Mouse (Mus musculus) embryonic facial prominence, embryonic 12.5 days (tissue): ENCODE results near the gene Slamf9. TPM values are rescaled to one million over a fixed set of nuclear protein-coding genes. Genes with fewer than 3 reads are reported as not detected.

Experiments
- ATAC-seq: fragments of 200-750 bp; cut with Nextera tagmentation; 2 replicates; pipeline ENCODE4 v1.8.0; 2017; ENCODE audit not compliant: insufficient number of reproducible peaks, insufficient read depth, low FRiP score, low TSS enrichment
- H3K27ac ChIP-seq: fragments of 300-500 bp; sonication (generic); 2 replicates; pipeline ENCODE4 v1.5.1; 2016; ENCODE audit warnings: mild to moderate bottlenecking
- H3K27me3 ChIP-seq: fragments of 300-500 bp; sonication (generic); 2 replicates; pipeline ENCODE4 v1.6.1; 2016; ENCODE audit warnings: mild to moderate bottlenecking, moderate library complexity
- H3K36me3 ChIP-seq: fragments of 300-500 bp; sonication (generic); 2 replicates; pipeline ENCODE4 v1.6.1; 2016; ENCODE audit warnings: mild to moderate bottlenecking
- H3K4me1 ChIP-seq: fragments of 300-500 bp; sonication (generic); 2 replicates; pipeline ENCODE4 v1.6.1; 2016
- H3K4me2 ChIP-seq: fragments of 300-500 bp; sonication (generic); replicated peaks from 2 replicates; pipeline ENCODE4 v1.6.1; 2016; ENCODE audit warnings: mild to moderate bottlenecking, moderate library complexity
- H3K4me3 ChIP-seq: fragments of 300-500 bp; sonication (generic); 2 replicates; pipeline ENCODE4 v1.5.1; 2016; ENCODE audit warnings: mild to moderate bottlenecking
- H3K9ac ChIP-seq: fragments of 300-500 bp; sonication (generic); 2 replicates; pipeline ENCODE4 v1.6.1; 2016; ENCODE audit warnings: mild to moderate bottlenecking, moderate library complexity
- H3K9me3 ChIP-seq: fragments of 300-500 bp; sonication (generic); 2 replicates; pipeline ENCODE4 v1.6.1; 2016; ENCODE audit warnings: mild to moderate bottlenecking, moderate library complexity
- WGBS: fragments of 180-500 bp; shearing (Covaris S2); methylation state at CpG from one replicate; pipeline ENCODE4 v1.1.7; 2016; 5-methylcytosine and 5-hydroxymethylcytosine counted together
- polyA plus RNA-seq: library from polyadenylated mRNA; unstranded; fragments of >200 nt; fragmentation: Nextera tagmentation; extraction: Ambion mirVana; gene quantifications from 2 replicates; pipeline ENCODE4 v1.2.1, GENCODE M21; 2016

Gene Slamf9
- polyA plus RNA-seq, 1 experiment from 2014 or later = 0.41 TPM

DNA sequence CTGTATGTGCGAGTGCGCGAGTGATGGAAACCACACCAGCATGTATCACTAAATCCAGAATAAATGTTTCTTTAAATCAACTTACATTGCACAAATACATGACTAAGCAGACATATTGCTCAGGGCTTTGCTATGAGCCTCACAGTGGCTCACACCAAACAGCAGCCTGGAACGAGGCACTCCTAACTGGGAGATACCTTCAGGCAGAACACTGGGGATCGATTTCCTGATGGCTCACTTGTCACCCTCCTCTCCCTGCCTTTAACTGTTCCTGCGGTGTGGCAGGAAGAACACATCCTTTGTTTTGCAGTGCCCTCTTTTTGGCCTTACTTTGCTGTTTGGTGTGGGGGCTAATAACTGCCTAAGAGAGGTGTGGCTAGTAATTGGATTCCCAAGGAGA lies 44.5 kb downstream of the Slamf9 start:
- peaks cover 10% of the 10 kb centered on the region; the same call in 1 of the 2 replicates for H3K4me1 ChIP-seq
- no peak overlapping the region for H3K27ac ChIP-seq
- WGBS = 52% methylated on average over 6 of the region's 6 CpGs
- H3K9ac ChIP-seq = no peak overlapping the region
- no peak overlapping the region for H3K4me3 ChIP-seq
- no peaks in the 10 kb centered on the region for H3K27me3 ChIP-seq
- no peaks in the 10 kb centered on the region for H3K9me3 ChIP-seq
- H3K36me3 ChIP-seq = no peaks in the 10 kb centered on the region
- no peak for ATAC-seq
- no peak overlapping the region for H3K4me2 ChIP-seq

- peaks cover 10% of the 10 kb centered on the region; the same call in 1 of the 2 replicates for H3K4me1 ChIP-seq
- H3K9me3 ChIP-seq = no peaks in the 10 kb centered on the region
- no peak within 1 kb of the TSS for H3K27ac ChIP-seq
- peak; percentile 81 for ATAC-seq
- H3K9ac ChIP-seq = no peak within 1 kb of the TSS
- peak within 1 kb of the TSS; percentile 27 for H3K4me3 ChIP-seq
- no peaks in the 10 kb centered on the region for H3K27me3 ChIP-seq
- H3K36me3 ChIP-seq = no peaks in the 10 kb centered on the region
- peak within 1 kb of the TSS; percentile 57 for H3K4me2 ChIP-seq
- 3% methylated on average over 28 of the region's 28 CpGs for WGBS
Measured at GRCm38 (mm10) chr1:172520576-172521440, 45.6 kb downstream of the Slamf9 start, which contains the start of gene Cfap45. Cfap45 (plus strand) TSS chr1:172520801.

DNA sequence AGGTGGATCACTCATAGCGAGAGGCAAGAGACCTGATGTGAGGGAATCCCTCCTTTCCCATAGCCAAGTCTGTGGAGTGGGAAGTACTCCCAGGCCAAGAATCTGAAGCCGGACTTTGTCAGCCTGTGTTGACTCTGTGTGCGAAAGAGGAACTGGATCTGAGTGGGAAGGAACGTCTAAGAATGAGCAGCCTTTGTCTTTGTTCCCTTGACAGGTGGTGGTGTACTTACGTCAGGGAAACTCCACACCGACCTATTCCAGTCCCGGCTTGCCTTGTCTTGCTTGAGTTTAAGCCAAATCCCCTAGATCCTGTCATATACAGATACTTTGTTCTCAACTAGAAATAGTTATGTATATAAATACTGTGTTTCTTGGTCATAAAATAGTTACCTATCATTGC lies 47.4 kb downstream of the Slamf9 start:
- Histone ChIP-seq H3K4me1 (peaks cover 10% of the 10 kb centered on the region; the same call in 1 of the 2 replicates), H3K27me3 (peaks cover 4% of the 10 kb centered on the region; the same call in 1 of the 2 replicates), H3K4me3 (no peak overlapping the region), H3K4me2 (no peak overlapping the region), H3K9ac (no peak overlapping the region), H3K36me3 (no peaks in the 10 kb centered on the region), H3K9me3 (no peaks in the 10 kb centered on the region), H3K27ac (no peak overlapping the region)
- no peak for ATAC-seq
- 62% methylated on average over 7 of the region's 7 CpGs for WGBS

DNA sequence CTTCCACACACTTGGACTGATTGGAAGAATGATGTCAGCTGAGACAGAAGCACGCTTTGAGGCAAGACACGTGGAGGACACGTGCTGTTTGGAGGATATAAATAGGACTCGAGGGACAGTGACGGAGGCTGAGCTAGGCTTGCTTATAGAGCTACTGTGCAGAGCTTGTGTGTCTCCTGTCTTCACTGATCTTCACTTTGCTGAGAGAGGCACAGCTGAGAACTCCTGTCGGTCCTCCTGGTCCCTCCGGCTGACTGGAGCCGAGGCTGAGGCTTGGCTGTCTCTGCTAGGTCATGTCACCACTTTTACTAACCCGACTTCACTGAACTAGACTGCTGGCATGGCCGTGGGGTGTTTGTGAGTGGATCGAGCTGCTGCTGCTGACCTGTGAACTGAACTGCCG lies 48.5 kb downstream of the Slamf9 start:
- 53% methylated on average over 12 of the region's 12 CpGs for WGBS

DNA sequence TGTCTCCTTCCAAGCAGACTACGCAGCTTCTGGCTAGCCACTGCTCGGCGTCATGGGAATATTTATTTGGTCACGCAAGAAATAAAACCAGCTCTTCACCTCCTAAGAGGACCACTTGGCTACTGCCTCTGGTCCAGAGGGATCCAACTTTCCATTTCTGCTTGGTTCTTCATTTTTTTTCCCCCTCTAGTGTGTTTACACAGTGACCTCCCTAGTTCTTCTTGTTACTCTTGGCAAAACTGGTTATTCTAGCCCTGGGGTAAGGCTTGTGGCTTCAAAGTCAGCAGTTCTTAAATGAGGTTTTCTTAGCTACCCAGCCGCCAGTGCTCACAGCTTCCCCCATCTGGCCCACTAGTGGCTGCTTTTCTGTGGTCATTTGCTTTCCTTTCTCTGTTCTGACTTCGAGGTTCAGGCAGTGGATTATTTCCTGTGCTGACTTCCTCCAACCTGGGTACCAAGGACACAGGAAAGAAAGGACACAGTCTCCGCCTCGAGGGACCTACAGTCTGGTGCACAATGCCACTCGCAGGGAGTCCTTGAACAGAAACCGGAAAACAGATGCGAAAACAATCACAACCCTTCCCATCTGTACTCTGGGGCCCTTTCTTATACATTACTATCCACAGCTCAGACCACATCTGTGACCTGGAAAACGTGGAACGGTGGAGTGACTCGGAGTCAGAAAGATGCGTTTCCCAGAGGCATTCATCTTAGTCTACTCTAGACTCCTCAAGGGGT lies 50.0 kb downstream of the Slamf9 start:
- ATAC-seq = no peak
- Histone ChIP-seq H3K9ac (no peak overlapping the region), H3K4me3 (no peak overlapping the region), H3K4me2 (no peak overlapping the region), H3K36me3 (no peaks in the 10 kb centered on the region), H3K27me3 (peaks cover 4% of the 10 kb centered on the region; the same call in 1 of the 2 replicates), H3K4me1 (peaks cover 7% of the 10 kb centered on the region; the same call in 1 of the 2 replicates), H3K27ac (peak overlapping the region; percentile 30; the same call in 1 of the 2 replicates), H3K9me3 (no peaks in the 10 kb centered on the region)
- 30% methylated on average over 15 of the region's 15 CpGs for WGBS

More for the DNA sequence above, 48.5 kb downstream of the Slamf9 start:
- Histone ChIP-seq H3K9ac (no peak overlapping the region), H3K27ac (no peak overlapping the region), H3K4me2 (no peak overlapping the region), H3K4me3 (no peak overlapping the region), H3K9me3 (no peaks in the 10 kb centered on the region), H3K4me1 (peaks cover 10% of the 10 kb centered on the region; the same call in 1 of the 2 replicates), H3K27me3 (peaks cover 4% of the 10 kb centered on the region; the same call in 1 of the 2 replicates), H3K36me3 (no peaks in the 10 kb centered on the region)
- no peak for ATAC-seq

DNA sequence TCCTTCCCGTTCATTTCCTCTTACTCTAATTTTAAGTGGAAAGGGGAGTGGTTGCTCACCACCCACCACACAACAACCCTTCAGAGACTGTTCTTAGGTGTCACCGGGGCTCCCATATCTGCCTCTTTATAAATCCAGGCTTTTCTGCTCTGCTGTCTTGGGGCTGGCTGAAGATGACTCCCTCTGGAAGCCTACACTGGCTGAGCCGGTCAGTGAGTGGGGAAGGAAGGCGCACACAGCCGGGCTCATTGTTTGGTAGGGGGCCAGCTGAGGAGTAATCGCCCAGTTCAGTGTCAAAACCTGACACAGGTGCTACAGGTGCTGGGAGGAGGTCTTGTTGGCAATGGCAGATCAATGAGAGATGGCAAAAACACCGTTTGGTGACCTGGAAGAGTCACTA lies 50.8 kb downstream of the Slamf9 start:
- no peak overlapping the region for H3K9ac ChIP-seq
- H3K27ac ChIP-seq = no peak overlapping the region
- 62% methylated on average over 7 of the region's 7 CpGs for WGBS
- no peak overlapping the region for H3K4me3 ChIP-seq
- H3K9me3 ChIP-seq = no peaks in the 10 kb centered on the region
- H3K36me3 ChIP-seq = no peaks in the 10 kb centered on the region
- H3K4me1 ChIP-seq = peaks cover 7% of the 10 kb centered on the region
- no peak overlapping the region for H3K4me2 ChIP-seq
- no peak for ATAC-seq
- H3K27me3 ChIP-seq = peaks cover 4% of the 10 kb centered on the region; the same call in 1 of the 2 replicates

DNA sequence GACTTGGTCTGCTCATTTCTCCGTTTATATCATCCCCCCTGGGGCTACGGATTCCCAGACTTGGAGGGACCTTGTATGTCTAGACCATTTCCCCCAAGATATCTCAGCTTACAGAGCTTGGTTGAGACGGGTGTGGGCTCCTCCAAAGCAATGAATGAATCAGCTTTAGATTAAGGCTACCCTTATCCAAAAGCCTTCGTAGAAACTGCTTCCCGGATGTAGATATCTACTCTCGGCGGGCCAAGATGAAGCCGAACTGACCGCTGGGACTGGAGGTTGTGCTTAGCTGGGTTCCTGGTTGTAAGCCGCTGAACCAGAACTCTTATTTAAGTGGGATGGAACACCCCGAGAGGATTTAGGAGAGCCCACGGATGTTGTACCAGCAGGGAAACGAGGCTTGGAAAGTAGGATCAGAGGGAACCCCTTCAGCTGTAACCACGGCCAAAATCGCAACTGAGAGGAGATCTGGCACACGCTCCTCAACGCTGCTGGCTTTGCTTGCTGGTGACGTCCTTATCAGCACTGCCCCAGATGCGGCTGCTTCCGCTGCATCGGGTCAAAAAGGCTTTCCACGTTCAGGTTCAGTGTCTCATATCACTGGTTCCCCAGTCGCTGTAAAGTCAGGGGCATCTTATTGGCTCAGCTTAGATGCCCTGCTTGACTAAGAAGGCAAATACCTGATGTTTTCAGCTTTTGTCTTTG lies 51.4 kb downstream of the Slamf9 start:
- peaks cover 7% of the 10 kb centered on the region; the same call in 1 of the 2 replicates for H3K27me3 ChIP-seq
- no peak overlapping the region for H3K9ac ChIP-seq
- no peak for ATAC-seq
- peaks cover 9% of the 10 kb centered on the region for H3K4me1 ChIP-seq
- H3K27ac ChIP-seq = no peak overlapping the region
- H3K36me3 ChIP-seq = no peaks in the 10 kb centered on the region
- no peak overlapping the region for H3K4me3 ChIP-seq
- no peaks in the 10 kb centered on the region for H3K9me3 ChIP-seq
- H3K4me2 ChIP-seq = no peak overlapping the region
- 77% methylated on average over 23 of the region's 23 CpGs for WGBS

GRCm38 (mm10) chr1:172527431-172527830 lies 52.3 kb downstream of the Slamf9 start:
- Histone ChIP-seq H3K9ac (no peak overlapping the region), H3K27ac (no peak overlapping the region), H3K4me2 (no peak overlapping the region), H3K4me1 (peaks cover 18% of the 10 kb centered on the region), H3K4me3 (no peak overlapping the region), H3K36me3 (no peaks in the 10 kb centered on the region), H3K9me3 (no peaks in the 10 kb centered on the region), H3K27me3 (peaks cover 14% of the 10 kb centered on the region; the same call in 1 of the 2 replicates)
- 87% methylated on average over 10 of the region's 10 CpGs for WGBS
- no peak for ATAC-seq

Other genes with a start within 250 kb of the Slamf9 start
- gene Atp1a4, start 216.9 kb upstream of the Slamf9 start, polyA plus RNA-seq = not detected in 2 replicates
- 45.4 and 45.8 TPM in 2 replicates for gene Igsf8, start 213.7 kb upstream of the Slamf9 start, polyA plus RNA-seq
- gene Atp1a2, start 177.3 kb upstream of the Slamf9 start, polyA plus RNA-seq = 4.5 and 4.7 TPM in 2 replicates
- gene Kcnj9, start 146.0 kb upstream of the Slamf9 start, polyA plus RNA-seq = 0.15 and 0.22 TPM in 2 replicates
- 0.06 and 0.08 TPM in 2 replicates for gene Kcnj10, start 134.1 kb upstream of the Slamf9 start, polyA plus RNA-seq
- 9.9 and 10.3 TPM in 2 replicates for gene Pigm, start 98.8 kb upstream of the Slamf9 start, polyA plus RNA-seq
- 79.5 and 84.3 TPM in 2 replicates for gene Igsf9, start 6.4 kb downstream of the Slamf9 start, polyA plus RNA-seq
- 80.2 and 80.4 TPM in 2 replicates for gene Tagln2, start 24.7 kb downstream of the Slamf9 start, polyA plus RNA-seq
- gene Cfap45, start 45.4 kb downstream of the Slamf9 start, polyA plus RNA-seq = 0.95 and 1.1 TPM in 2 replicates
- gene Vsig8, start 80.6 kb downstream of the Slamf9 start, polyA plus RNA-seq = 0.24 TPM in 1 of 2 replicates, not detected in the other
- not detected in 2 replicates for gene Slamf8, start 115.2 kb downstream of the Slamf9 start, polyA plus RNA-seq
- gene Fcrl6, start 127.2 kb downstream of the Slamf9 start, polyA plus RNA-seq = 0.35 and 0.76 TPM in 2 replicates
- gene Dusp23, start 157.6 kb downstream of the Slamf9 start, polyA plus RNA-seq = 9.4 and 10.0 TPM in 2 replicates
- not detected in 2 replicates for gene Crp, start 222.7 kb downstream of the Slamf9 start, polyA plus RNA-seq